Mouse (Mus musculus) spleen, adult 2 months (tissue): ENCODE results near the gene Cuta. TPM values are rescaled to one million over a fixed set of nuclear protein-coding genes. Genes with fewer than 3 reads are reported as not detected.

Experiments used
- DNase-seq, 2 experiments: peaks; one replicate each; pipeline versions ENCODE4 v3.0.0 to v3.0.0-alpha.2; 2012 to 2021; ENCODE audit warnings: low spot score in 2 of 2, low read depth in 1 of 2
- H3K27ac ChIP-seq: fragments of 200-500 bp; 2 replicates; pipeline ENCODE4 v1.5.1; 2012; ENCODE audit warnings: low read length, inconsistent platforms; ENCODE audit not compliant: insufficient read depth
- H3K27me3 ChIP-seq: fragments of 200-500 bp; 2 replicates; pipeline ENCODE4 v1.6.1; 2012; ENCODE audit warnings: mild to moderate bottlenecking, moderate library complexity, low read length, inconsistent platforms; ENCODE audit not compliant: control insufficient read depth, insufficient read depth
- H3K36me3 ChIP-seq: fragments of 200-500 bp; 2 replicates; pipeline ENCODE4 v1.6.1; 2012; ENCODE audit warnings: mild to moderate bottlenecking, low read length, inconsistent platforms; ENCODE audit not compliant: control insufficient read depth, insufficient read depth
- H3K4me1 ChIP-seq: fragments of 200-500 bp; 2 replicates; pipeline ENCODE4 v1.6.1; 2011; ENCODE audit warnings: inconsistent platforms; ENCODE audit not compliant: control insufficient read depth, insufficient read depth, insufficient read length
- H3K4me3 ChIP-seq: fragments of 200-500 bp; 2 replicates; pipeline ENCODE4 v1.5.1; 2011; ENCODE audit warnings: mild to moderate bottlenecking, inconsistent platforms; ENCODE audit not compliant: insufficient read depth, insufficient read length; ENCODE audit errors: extremely low read depth
- CTCF ChIP-seq: fragments of 200-500 bp; IDR thresholded peaks from 2 replicates; pipeline ENCODE4 v1.5.1; 2011; ENCODE audit warnings: mild to moderate bottlenecking, inconsistent platforms; ENCODE audit not compliant: insufficient read depth, insufficient read length, insufficient replicate concordance; ENCODE audit errors: extremely low read depth
- POLR2A ChIP-seq: fragments of 200-500 bp; IDR thresholded peaks from 2 replicates; pipeline ENCODE4 v1.6.1; 2011; ENCODE audit warnings: low read depth, low read length, inconsistent platforms
- WGBS: fragments of 180-500 bp; shearing (Covaris S2); methylation state at CpG from one replicate; pipeline ENCODE4 v1.1.7; 2018; 5-methylcytosine and 5-hydroxymethylcytosine counted together
- polyA plus RNA-seq: library from polyadenylated mRNA; depleted of rRNA; stranded (reverse); fragments of >200 nt; gene quantifications from 2 replicates; pipeline ENCODE4 v1.2.3, GENCODE M21; 2012

The Cuta gene
- polyA plus RNA-seq, 1 experiment = 87.9 TPM

GRCm38 (mm10) chr17:26941841-26942570 is 2.6 kb upstream of the Cuta start:
- TF ChIP-seq POLR2A = no peak
- no peak for TF ChIP-seq CTCF
- WGBS = 56% methylated on average over 4 of the region's 4 CpGs
- no peak for DNase-seq
- Histone ChIP-seq H3K36me3 (peaks cover 7% of the 10 kb centered on the region), H3K27ac (no peak overlapping the region), H3K4me3 (no peak overlapping the region), H3K27me3 (peaks cover 6% of the 10 kb centered on the region; the same call in 1 of the 2 replicates), H3K4me1 (peaks cover 14% of the 10 kb centered on the region)

GRCm38 (mm10) chr17:26941031-26941789 is 1.8 kb upstream of the Cuta start, which contains the start of gene Syngap1:
Syngap1 (plus strand) TSS chr17:26941253.
- H3K4me3 ChIP-seq = no peak within 1 kb of the TSS
- 13% methylated on average over 22 of the region's 24 CpGs for WGBS
- no peaks in the 10 kb centered on the region for H3K27me3 ChIP-seq
- no peak for TF ChIP-seq POLR2A
- no peak for TF ChIP-seq CTCF
- peaks cover 14% of the 10 kb centered on the region for H3K36me3 ChIP-seq
- H3K27ac ChIP-seq = peak within 1 kb of the TSS; percentile 77
- peaks cover 10% of the 10 kb centered on the region; the same call in 1 of the 2 replicates for H3K4me1 ChIP-seq
- no peak for DNase-seq

GRCm38 (mm10) chr17:26939973-26940300 is 568 bp upstream of the Cuta start:
- H3K27ac ChIP-seq = peak overlapping the region; percentile 77
- DNase-seq = no peak
- peaks cover 10% of the 10 kb centered on the region; the same call in 1 of the 2 replicates for H3K4me1 ChIP-seq
- 11% methylated on average over 3 of the region's 3 CpGs for WGBS
- no peaks in the 10 kb centered on the region for H3K27me3 ChIP-seq
- peaks cover 26% of the 10 kb centered on the region for H3K36me3 ChIP-seq
- H3K4me3 ChIP-seq = peak overlapping the region; percentile 61
- TF ChIP-seq POLR2A = no peak

- TF ChIP-seq POLR2A = no peak
- TF ChIP-seq CTCF = no peak
- Histone ChIP-seq H3K36me3 (peaks cover 29% of the 10 kb centered on the region), H3K27me3 (no peaks in the 10 kb centered on the region), H3K27ac (peak overlapping the region; percentile 81), H3K4me1 (peaks cover 20% of the 10 kb centered on the region; the same call in 1 of the 2 replicates), H3K4me3 (peak overlapping the region; percentile 62)
- WGBS = 1% methylated on average over 22 of the region's 22 CpGs
- peak in 1 of 2 experiments; percentile 16 for DNase-seq
Observed at GRCm38 (mm10) chr17:26938731-26939130, 638 bp downstream of the Cuta start.

- 53% methylated on average over 16 of the region's 16 CpGs for WGBS
- Histone ChIP-seq H3K4me3 (peak overlapping the region; percentile 62), H3K4me1 (peaks cover 20% of the 10 kb centered on the region; the same call in 1 of the 2 replicates), H3K36me3 (peaks cover 29% of the 10 kb centered on the region), H3K27me3 (no peaks in the 10 kb centered on the region), H3K27ac (peak overlapping the region; percentile 81)
- TF ChIP-seq POLR2A (no peak), CTCF (no peak)
- DNase-seq = no peak
Observed at GRCm38 (mm10) chr17:26937883-26938695, 1.3 kb downstream of the Cuta start.

GRCm38 (mm10) chr17:26936921-26937695 is 2.3 kb downstream of the Cuta start:
- H3K27ac ChIP-seq = no peak overlapping the region
- H3K4me1 ChIP-seq = peaks cover 20% of the 10 kb centered on the region; the same call in 1 of the 2 replicates
- H3K4me3 ChIP-seq = no peak overlapping the region
- 91% methylated on average over 15 of the region's 15 CpGs for WGBS
- no peak for DNase-seq
- peaks cover 29% of the 10 kb centered on the region for H3K36me3 ChIP-seq
- H3K27me3 ChIP-seq = no peaks in the 10 kb centered on the region
- no peak for TF ChIP-seq POLR2A
- TF ChIP-seq CTCF = no peak
